Mouse (Mus musculus) G1E (cell line): ENCODE measurements around the gene Lrp4.

Source experiments
- CTCF ChIP-seq: IDR thresholded peaks from 2 replicates; pipeline ENCODE4 v1.5.1; 2012; ENCODE audit warnings: low read depth, low read length, inconsistent platforms, mixed read lengths
- GATA1 ChIP-seq: IDR thresholded peaks from 2 replicates; pipeline ENCODE4 v1.6.1; 2012; ENCODE audit warnings: borderline replicate concordance, low read length, inconsistent platforms, mixed read lengths
- GATA2 ChIP-seq: IDR thresholded peaks from 2 replicates; pipeline ENCODE4 v1.6.1; 2012; ENCODE audit warnings: low read depth, low read length, inconsistent platforms, borderline replicate concordance
- POLR2AphosphoS5 ChIP-seq: IDR thresholded peaks from 2 replicates; pipeline ENCODE4 v1.6.1; 2012; ENCODE audit warnings: low read depth, low read length, inconsistent platforms; ENCODE audit not compliant: insufficient replicate concordance

DNA sequence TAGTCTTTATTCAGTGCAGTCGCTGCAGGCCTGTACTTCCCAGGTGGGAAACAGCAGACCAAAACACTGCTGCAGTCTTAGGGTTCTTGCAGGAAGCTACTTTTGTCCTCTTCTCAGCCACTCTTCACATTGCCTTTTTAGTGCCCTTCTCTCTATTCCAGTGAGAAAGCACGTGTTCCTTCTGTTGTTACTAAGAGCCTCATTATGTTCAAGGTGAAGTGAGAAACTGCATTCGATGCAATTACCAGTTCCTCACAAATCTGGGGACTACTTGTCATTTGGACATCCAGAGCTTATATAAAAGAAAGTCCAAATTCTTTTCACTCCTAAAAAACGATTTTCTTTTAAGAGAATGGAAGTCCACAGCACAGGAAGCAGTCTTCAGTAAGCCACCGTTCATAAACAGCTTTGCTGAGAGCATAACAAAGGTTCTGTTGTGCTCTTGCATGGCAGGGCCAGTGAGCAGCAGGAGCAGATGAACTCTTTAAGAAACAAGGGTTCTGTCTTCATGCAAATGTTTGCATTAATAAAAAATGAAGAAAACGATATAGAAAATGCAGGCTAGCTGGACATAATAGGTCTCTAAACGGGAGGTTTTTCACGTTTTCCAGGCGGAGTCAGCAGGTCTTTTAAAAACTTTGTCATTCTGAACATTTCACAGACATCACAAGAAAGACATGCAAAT, 27.3 kb upstream of the Lrp4 start:
- TF ChIP-seq CTCF (no peak), GATA2 (no peak), POLR2AphosphoS5 (no peak), GATA1 (no peak)
